Mouse (Mus musculus): ENCODE measurements around the gene Pgls. TPM values are rescaled to one million over a fixed set of nuclear protein-coding genes. Genes with fewer than 3 reads are reported as not detected.
A peak's percentile ranks its signal among the peaks of the same experiment; 100 is the strongest.

Gene Pgls
- polyA plus RNA-seq, 1 experiment from 2014 or later = 198 TPM

GRCm38 (mm10) chr8:71572077-71572476 is 19.9 kb upstream of the Pgls start:
- Histone ChIP-seq H3K9ac (no peak overlapping the region), H3K4me1 (peaks cover 28% of the 10 kb centered on the region), H3K4me3 (no peak overlapping the region), H3K27ac (no peak overlapping the region), H3K9me3 (no peaks in the 10 kb centered on the region), H3K36me3 (no peaks in the 10 kb centered on the region), H3K27me3 (replicated peaks) (peaks cover 11% of the 10 kb centered on the region), H3K4me2 (replicated peaks) (peak overlapping the region; percentile 89; the same call in 1 of the 2 replicates)
- WGBS = 87% methylated on average over 2 of the region's 2 CpGs
- ATAC-seq (ENCODE audit: low FRiP score, low read depth) = no peak

- no peaks in the 10 kb centered on the region for H3K9me3 ChIP-seq
Measured at GRCm38 (mm10) chr8:71572847-71573633, 18.9 kb upstream of the Pgls start.

GRCm38 (mm10) chr8:71574426-71574825 is 17.6 kb upstream of the Pgls start:
- no peak overlapping the region for H3K27ac ChIP-seq
- H3K4me1 ChIP-seq = peaks cover 20% of the 10 kb centered on the region
- no peak overlapping the region for H3K4me3 ChIP-seq
- no peaks in the 10 kb centered on the region for H3K9me3 ChIP-seq
- peaks cover 2% of the 10 kb centered on the region; the same call in 1 of the 2 replicates for H3K36me3 ChIP-seq
- WGBS = 78% methylated on average over 7 of the region's 7 CpGs
- no peak for ATAC-seq (ENCODE audit: low FRiP score, low read depth)
- no peaks in the 10 kb centered on the region for H3K27me3 ChIP-seq (replicated peaks)
- no peak overlapping the region for H3K9ac ChIP-seq
- no peak overlapping the region for H3K4me2 ChIP-seq (replicated peaks)

More at GRCm38 (mm10) chr8:71572847-71573633, 18.9 kb upstream of the Pgls start:
- peaks cover 10% of the 10 kb centered on the region for H3K27me3 ChIP-seq (replicated peaks)
- no peak overlapping the region; the same call in 1 of the 2 replicates for H3K27ac ChIP-seq
- peaks cover 28% of the 10 kb centered on the region for H3K4me1 ChIP-seq
- 76% methylated on average over 9 of the region's 9 CpGs for WGBS
- ATAC-seq (ENCODE audit: low FRiP score, low read depth) = no peak
- H3K4me3 ChIP-seq = no peak overlapping the region
- H3K9ac ChIP-seq = 0 out of 2 replicates have a peak overlapping the region, but pooled peaks have one; percentile 8
- no peaks in the 10 kb centered on the region for H3K36me3 ChIP-seq
- peak overlapping the region; percentile 89 for H3K4me2 ChIP-seq (replicated peaks)

GRCm38 (mm10) chr8:71575020-71575419 is 17.0 kb upstream of the Pgls start:
- ATAC-seq (ENCODE audit: low FRiP score, low read depth) = no peak
- WGBS = 81% methylated on average over 1 of the region's 1 CpGs
- H3K27me3 ChIP-seq (replicated peaks) = no peaks in the 10 kb centered on the region

DNA sequence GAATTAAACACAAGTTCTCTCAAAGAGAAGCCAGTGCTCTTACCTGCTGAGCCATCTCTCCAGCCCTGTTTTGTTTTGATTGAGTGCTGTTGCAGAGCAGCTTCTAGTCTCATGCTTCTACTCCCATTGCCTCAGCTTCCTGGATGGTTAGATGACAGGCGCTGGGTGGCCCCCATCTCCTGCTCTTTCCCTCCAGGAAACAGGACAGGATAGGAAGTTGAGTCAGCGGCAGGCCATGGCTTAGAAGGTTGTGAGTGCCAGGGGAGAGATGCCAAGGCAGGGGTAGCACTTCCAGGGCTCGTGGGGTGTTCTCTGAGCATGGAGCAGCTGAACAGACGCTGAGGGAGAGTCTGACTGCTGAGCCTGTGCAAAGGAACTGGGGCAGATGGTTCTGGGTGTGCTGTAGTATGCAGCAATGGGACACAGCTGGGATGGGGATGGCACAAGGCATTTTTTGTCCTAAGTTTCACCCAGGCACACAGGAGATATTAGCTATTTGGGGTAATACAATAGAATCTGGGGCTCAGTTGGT is 14.1 kb upstream of the Pgls start:
- Histone ChIP-seq H3K27ac (no peak overlapping the region), H3K4me2 (replicated peaks) (no peak overlapping the region), H3K9me3 (no peaks in the 10 kb centered on the region), H3K4me1 (0 out of 2 replicates have a peak, but pooled peaks cover 5% of the 10 kb centered on the region), H3K4me3 (no peak overlapping the region), H3K27me3 (replicated peaks) (no peaks in the 10 kb centered on the region), H3K36me3 (peaks cover 15% of the 10 kb centered on the region), H3K9ac (no peak overlapping the region)
- ATAC-seq (ENCODE audit: low FRiP score, low read depth) = no peak
- 82% methylated on average over 4 of the region's 4 CpGs for WGBS

More at GRCm38 (mm10) chr8:71575020-71575419, 17.0 kb upstream of the Pgls start:
- H3K9ac ChIP-seq = no peak overlapping the region
- no peaks in the 10 kb centered on the region for H3K9me3 ChIP-seq
- no peak overlapping the region for H3K27ac ChIP-seq
- H3K4me1 ChIP-seq = peaks cover 20% of the 10 kb centered on the region
- H3K4me3 ChIP-seq = no peak overlapping the region
- H3K4me2 ChIP-seq (replicated peaks) = no peak overlapping the region
- H3K36me3 ChIP-seq = peaks cover 7% of the 10 kb centered on the region; the same call in 1 of the 2 replicates

DNA sequence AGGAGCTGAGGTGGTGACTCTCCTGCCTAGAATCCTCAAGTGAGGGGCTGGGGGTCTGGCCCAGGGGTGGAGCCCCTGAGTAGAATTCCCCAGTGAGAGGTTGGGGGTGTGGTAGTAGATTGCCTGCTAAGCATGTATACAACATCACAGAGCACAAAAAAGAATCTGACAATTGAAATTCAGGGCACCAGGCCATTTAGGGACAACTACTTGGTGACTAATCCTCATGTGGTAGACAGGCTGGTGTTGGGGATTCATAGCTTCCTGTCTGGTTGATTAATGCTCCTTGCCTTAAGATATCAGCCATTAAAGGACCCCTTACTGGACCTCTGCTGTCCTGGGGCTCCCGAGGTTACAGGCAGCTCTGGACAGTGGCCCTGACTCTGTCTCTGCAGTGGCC is 13.0 kb upstream of the Pgls start:
- Histone ChIP-seq H3K9me3 (no peaks in the 10 kb centered on the region), H3K9ac (no peak overlapping the region), H3K36me3 (peaks cover 18% of the 10 kb centered on the region), H3K4me3 (no peak overlapping the region), H3K27me3 (replicated peaks) (no peaks in the 10 kb centered on the region), H3K4me1 (no peaks in the 10 kb centered on the region), H3K27ac (no peak overlapping the region), H3K4me2 (replicated peaks) (no peak overlapping the region)
- 82% methylated on average over 1 of the region's 1 CpGs for WGBS
- ATAC-seq (ENCODE audit: low FRiP score, low read depth) = no peak

- Histone ChIP-seq H3K36me3 (peaks cover 22% of the 10 kb centered on the region), H3K27ac (no peak overlapping the region), H3K9ac (no peak overlapping the region), H3K4me2 (replicated peaks) (no peak overlapping the region), H3K9me3 (no peaks in the 10 kb centered on the region), H3K27me3 (replicated peaks) (no peaks in the 10 kb centered on the region), H3K4me1 (no peaks in the 10 kb centered on the region), H3K4me3 (no peak overlapping the region)
- ATAC-seq (ENCODE audit: low FRiP score, low read depth) = no peak
- 89% methylated on average over 14 of the region's 14 CpGs for WGBS
Measured at GRCm38 (mm10) chr8:71579476-71579875, 12.5 kb upstream of the Pgls start.

DNA sequence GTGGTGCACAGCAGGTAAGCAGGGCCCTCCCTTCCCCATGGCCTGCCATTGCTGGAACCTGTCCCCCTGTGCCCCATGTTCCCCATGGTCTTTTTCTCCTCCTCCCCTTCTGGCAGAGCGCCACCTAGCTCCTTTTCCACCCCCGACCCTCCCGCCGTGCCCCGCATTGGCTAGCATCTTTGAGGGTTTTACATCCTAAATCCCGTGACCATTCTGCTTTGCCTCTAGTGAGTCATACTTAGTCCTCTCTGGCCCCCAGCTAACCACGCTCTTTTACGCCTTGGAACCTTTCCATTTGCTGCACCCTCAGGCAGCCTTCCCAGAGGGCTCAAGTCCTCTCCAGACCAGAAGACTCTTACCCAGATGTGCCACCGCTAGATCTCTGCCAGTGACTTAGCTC is 11.8 kb upstream of the Pgls start:
- Histone ChIP-seq H3K36me3 (peaks cover 30% of the 10 kb centered on the region), H3K9me3 (no peaks in the 10 kb centered on the region), H3K4me1 (no peaks in the 10 kb centered on the region), H3K4me2 (replicated peaks) (no peak overlapping the region), H3K9ac (no peak overlapping the region), H3K27ac (no peak overlapping the region), H3K27me3 (replicated peaks) (no peaks in the 10 kb centered on the region), H3K4me3 (no peak overlapping the region)
- WGBS = 36% methylated on average over 9 of the region's 9 CpGs
- no peak for ATAC-seq (ENCODE audit: low FRiP score, low read depth)

GRCm38 (mm10) chr8:71586891-71587290 is 5.1 kb upstream of the Pgls start:
- WGBS = 89% methylated on average over 2 of the region's 2 CpGs
- H3K27me3 ChIP-seq (replicated peaks) = no peaks in the 10 kb centered on the region
- peaks cover 13% of the 10 kb centered on the region for H3K4me1 ChIP-seq
- H3K9me3 ChIP-seq = no peaks in the 10 kb centered on the region
- H3K9ac ChIP-seq = no peak overlapping the region
- H3K27ac ChIP-seq = no peak overlapping the region
- peak; percentile 21; the same call in 1 of the 2 replicates for ATAC-seq (ENCODE audit: low FRiP score, low read depth)
- no peak overlapping the region for H3K4me2 ChIP-seq (replicated peaks)
- peaks cover 35% of the 10 kb centered on the region for H3K36me3 ChIP-seq
- no peak overlapping the region for H3K4me3 ChIP-seq

- Histone ChIP-seq H3K9me3 (no peaks in the 10 kb centered on the region), H3K4me2 (replicated peaks) (no peak overlapping the region), H3K9ac (no peak overlapping the region), H3K27me3 (replicated peaks) (no peaks in the 10 kb centered on the region), H3K4me3 (no peak overlapping the region), H3K27ac (no peak overlapping the region), H3K4me1 (peaks cover 26% of the 10 kb centered on the region), H3K36me3 (peaks cover 35% of the 10 kb centered on the region)
- 73% methylated on average over 3 of the region's 3 CpGs for WGBS
- ATAC-seq (ENCODE audit: low FRiP score, low read depth) = no peak
Measured at GRCm38 (mm10) chr8:71588762-71589161, 3.2 kb upstream of the Pgls start.

DNA sequence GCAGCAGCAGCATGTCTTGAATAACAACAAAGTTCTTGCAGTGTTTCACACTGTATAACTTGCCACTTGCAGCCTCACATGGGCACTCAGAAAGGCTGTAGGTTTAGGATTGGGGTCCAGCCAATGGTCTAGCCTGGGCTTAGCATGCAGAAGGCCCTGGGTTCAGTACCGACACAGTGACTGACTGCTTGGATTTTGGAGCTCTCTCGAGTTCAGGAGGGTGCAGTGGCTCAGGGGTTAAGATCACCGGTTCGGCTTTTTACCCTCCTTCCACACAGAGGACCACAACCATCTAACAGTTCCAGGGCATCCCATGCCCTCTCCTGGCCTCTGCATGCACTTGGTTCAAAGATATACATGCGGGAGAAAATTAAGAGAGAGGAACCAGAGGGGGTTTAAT is 959 bp upstream of the Pgls start:
- Histone ChIP-seq H3K4me1 (peaks cover 29% of the 10 kb centered on the region), H3K27me3 (replicated peaks) (no peaks in the 10 kb centered on the region), H3K4me2 (replicated peaks) (peak overlapping the region; percentile 96), H3K36me3 (peaks cover 17% of the 10 kb centered on the region; the same call in 1 of the 2 replicates), H3K9me3 (no peaks in the 10 kb centered on the region), H3K27ac (no peak overlapping the region), H3K9ac (peak overlapping the region; percentile 94), H3K4me3 (peak overlapping the region; percentile 78)
- no peak for ATAC-seq (ENCODE audit: low FRiP score, low read depth)
- WGBS = 37% methylated on average over 5 of the region's 5 CpGs

GRCm38 (mm10) chr8:71592374-71593170 is 596 bp downstream of the Pgls start:
- peak; percentile 74 for ATAC-seq (ENCODE audit: low FRiP score, low read depth)
- H3K4me3 ChIP-seq = peak overlapping the region; percentile 78
- peak overlapping the region; percentile 96 for H3K4me2 ChIP-seq (replicated peaks)
- peak overlapping the region; percentile 95 for H3K27ac ChIP-seq
- no peaks in the 10 kb centered on the region for H3K27me3 ChIP-seq (replicated peaks)
- H3K9me3 ChIP-seq = no peaks in the 10 kb centered on the region
- H3K36me3 ChIP-seq = peaks cover 4% of the 10 kb centered on the region; the same call in 1 of the 2 replicates
- H3K4me1 ChIP-seq = peaks cover 29% of the 10 kb centered on the region
- H3K9ac ChIP-seq = peak overlapping the region; percentile 94
- WGBS = 5% methylated on average over 60 of the region's 60 CpGs

All from neural tube, embryonic 12.5 days (tissue).